Mouse (Mus musculus): ENCODE measurements around the gene Lamb3.

DNA sequence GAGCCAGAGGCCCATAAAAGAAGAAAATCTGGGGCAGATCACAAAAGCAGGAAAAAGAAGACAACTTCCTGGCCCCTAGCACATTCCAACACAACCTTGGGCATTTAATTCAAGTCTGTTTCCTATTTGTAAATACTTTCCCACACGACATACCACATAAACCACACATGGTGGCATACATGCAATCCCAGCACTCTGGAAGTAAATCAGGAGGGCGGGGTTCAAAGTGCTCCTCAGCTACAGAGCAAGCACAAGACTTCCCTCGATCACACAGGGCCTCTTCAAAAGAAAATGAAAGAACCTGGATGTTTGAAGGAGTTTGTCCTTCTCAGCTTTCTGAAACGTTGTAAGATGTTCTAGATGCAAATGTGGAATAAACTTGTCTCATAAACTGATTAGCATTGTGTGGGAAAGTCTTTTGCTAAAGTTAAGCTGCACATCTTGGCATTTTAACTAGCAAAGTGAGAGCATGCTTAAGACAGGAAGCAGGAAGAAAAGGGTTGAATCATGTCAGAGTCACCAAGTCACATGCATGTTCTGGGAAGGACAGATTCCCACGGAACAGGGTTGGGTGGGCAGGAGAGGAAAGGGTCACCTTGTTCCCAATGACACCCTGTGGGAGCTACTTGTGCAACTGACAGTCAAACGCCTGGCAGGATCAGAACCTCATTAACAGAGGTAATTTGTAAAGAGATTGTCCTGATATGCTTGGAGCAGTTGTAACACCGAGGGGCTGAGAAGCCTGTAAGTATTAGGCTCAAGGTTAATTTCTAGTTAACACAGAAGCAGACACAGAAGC is 19.4 kb downstream of the Lamb3 start:
- no peak for TF ChIP-seq GATA1 (IDR thresholded peaks at IDR 0.05; ENCODE audit: low read length)
- no peak for TF ChIP-seq TAL1 (IDR thresholded peaks at IDR 0.05; ENCODE audit: low read length)

Data from erythroblast, embryonic 14.5 days (primary cell).